Mouse (Mus musculus) v-Abl transformed pro-B cells (cell line): ENCODE results near the gene Trp53i11.

Source experiments
- in situ Hi-C, 2 experiments: fragments of 400-800 bp; cut with MboI; formaldehyde crosslinking; loops; one replicate each; pipeline ENCODE4 v1.15.1; 2025; ENCODE audit not compliant: unreplicated experiment in 2 of 2

The Trp53i11 gene

GRCm38 (mm10) chr2:93192182-93192560 is 4.8 kb downstream of the Trp53i11 start:
- in situ Hi-C loops = loop anchor here (5.0 to 25.0 kb wide), 5 partner anchors 233 to 1230 kb away; partner anchors contain the start of gene Ttc17 (in 1 of the 2)

- in situ Hi-C loops = loop anchor here (5.0 to 25.0 kb wide), 5 partner anchors 232 to 1230 kb away; partner anchors contain the start of gene Ttc17 (in 1 of the 2)
Observed at GRCm38 (mm10) chr2:93192671-93193080, 5.3 kb downstream of the Trp53i11 start.

GRCm38 (mm10) chr2:93193806-93194205 is 6.5 kb downstream of the Trp53i11 start:
- in situ Hi-C loops = loop anchor here (5.0 to 25.0 kb wide), 5 partner anchors 231 to 1232 kb away; partner anchors contain the start of gene Ttc17 (in 1 of the 2)

- in situ Hi-C loops = loop anchor here (5.0 to 25.0 kb wide), 5 partner anchors 132 to 1237 kb away; partner anchors contain the start of gene Ttc17 (in 1 of the 2)
Observed at GRCm38 (mm10) chr2:93198846-93199245, 11.5 kb downstream of the Trp53i11 start.

- in situ Hi-C loops = loop anchor here (5.0 to 25.0 kb wide), 5 partner anchors 132 to 1237 kb away; partner anchors contain the start of gene Ttc17 (in 1 of the 2)
Observed at GRCm38 (mm10) chr2:93199531-93199974, 12.2 kb downstream of the Trp53i11 start.

- in situ Hi-C loops = loop anchor here in 1 of 2 experiments (10.0 kb wide), 1 partner anchor 316 kb away; no protein-coding TSS in a partner anchor
Observed at GRCm38 (mm10) chr2:93200681-93201340, 13.5 kb downstream of the Trp53i11 start.

GRCm38 (mm10) chr2:93201997-93202396 is 14.6 kb downstream of the Trp53i11 start:
- in situ Hi-C loops = loop anchor here in 1 of 2 experiments (10.0 kb wide), 1 partner anchor 317 kb away; no protein-coding TSS in a partner anchor

GRCm38 (mm10) chr2:93202782-93203181 is 15.4 kb downstream of the Trp53i11 start:
- in situ Hi-C loops = loop anchor here in 1 of 2 experiments (10.0 kb wide), 1 partner anchor 318 kb away; no protein-coding TSS in a partner anchor

GRCm38 (mm10) chr2:93203682-93204081 is 16.3 kb downstream of the Trp53i11 start:
- in situ Hi-C loops = loop anchor here in 1 of 2 experiments (10.0 kb wide), 1 partner anchor 319 kb away; no protein-coding TSS in a partner anchor

- in situ Hi-C loops = loop anchor here in 1 of 2 experiments (10.0 kb wide), 1 partner anchor 320 kb away; no protein-coding TSS in a partner anchor
Observed at GRCm38 (mm10) chr2:93204571-93204970, 17.2 kb downstream of the Trp53i11 start.

GRCm38 (mm10) chr2:93206126-93206525 is 18.8 kb downstream of the Trp53i11 start:
- in situ Hi-C loops = loop anchor here (5.0 to 10.0 kb wide), 2 partner anchors 309 to 321 kb away; no protein-coding TSS in a partner anchor

GRCm38 (mm10) chr2:93212386-93212785 is 25.0 kb downstream of the Trp53i11 start:
- in situ Hi-C loops = loop anchor here (5.0 to 10.0 kb wide), 5 partner anchors 200 to 602 kb away; no protein-coding TSS in a partner anchor

GRCm38 (mm10) chr2:93212865-93213264 is 25.5 kb downstream of the Trp53i11 start:
- in situ Hi-C loops = loop anchor here (5.0 to 10.0 kb wide), 5 partner anchors 199 to 602 kb away; no protein-coding TSS in a partner anchor

GRCm38 (mm10) chr2:93214192-93214591 is 26.8 kb downstream of the Trp53i11 start:
- in situ Hi-C loops = loop anchor here (5.0 to 10.0 kb wide), 5 partner anchors 198 to 601 kb away; no protein-coding TSS in a partner anchor

- in situ Hi-C loops = loop anchor here (10.0 kb wide), 3 partner anchors 311 to 599 kb away; no protein-coding TSS in a partner anchor
Observed at GRCm38 (mm10) chr2:93215790-93216189, 28.4 kb downstream of the Trp53i11 start.

- in situ Hi-C loops = loop anchor here (10.0 kb wide), 3 partner anchors 312 to 598 kb away; no protein-coding TSS in a partner anchor
Observed at GRCm38 (mm10) chr2:93217015-93217414, 29.7 kb downstream of the Trp53i11 start.

GRCm38 (mm10) chr2:93218353-93218990 is 31.1 kb downstream of the Trp53i11 start:
- in situ Hi-C loops = loop anchor here (10.0 kb wide), 3 partner anchors 314 to 596 kb away; no protein-coding TSS in a partner anchor

GRCm38 (mm10) chr2:93219576-93219975 is 32.2 kb downstream of the Trp53i11 start:
- in situ Hi-C loops = loop anchor here (10.0 kb wide), 3 partner anchors 315 to 595 kb away; no protein-coding TSS in a partner anchor

GRCm38 (mm10) chr2:93220447-93220846 is 33.1 kb downstream of the Trp53i11 start:
- in situ Hi-C loops = no loop called here

- in situ Hi-C loops = no loop called here
Observed at GRCm38 (mm10) chr2:93223463-93223862, 36.1 kb downstream of the Trp53i11 start.
